Mouse (Mus musculus): ENCODE results near the gene Olfr998. TPM values are rescaled to one million over a fixed set of nuclear protein-coding genes. Genes with fewer than 3 reads are reported as not detected.

Olfr998 gene
- not detected for polyA plus RNA-seq (2014; fragmentation: Illumina TruSeq; extraction: RNeasy Lipid Tissue Mini Kit (QIAGEN cat#74804); ENCODE audit: low read depth, low replicate concordance)

DNA sequence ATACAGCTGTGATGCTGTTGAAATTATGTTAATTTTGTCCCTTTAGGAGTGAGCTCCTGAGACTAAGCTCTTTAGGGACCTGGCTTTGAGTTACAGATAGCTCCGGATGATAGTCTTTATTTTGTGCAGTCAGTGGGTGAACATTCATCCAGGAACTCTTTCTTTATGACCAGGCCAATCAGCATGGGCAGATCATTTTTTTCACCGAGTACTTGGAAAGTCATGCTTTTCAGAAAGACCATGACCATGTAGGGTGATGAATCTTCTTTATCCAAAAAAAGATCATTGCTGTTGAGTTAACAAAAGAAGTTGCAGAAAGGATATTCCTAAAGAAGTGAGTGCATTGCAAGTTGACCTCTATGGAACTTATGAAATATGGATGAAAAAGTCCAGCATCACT lies at the start of gene Olfr998:
Olfr998 (plus strand) TSS at position 301 of the 400 bp plus-strand sequence.

DNA sequence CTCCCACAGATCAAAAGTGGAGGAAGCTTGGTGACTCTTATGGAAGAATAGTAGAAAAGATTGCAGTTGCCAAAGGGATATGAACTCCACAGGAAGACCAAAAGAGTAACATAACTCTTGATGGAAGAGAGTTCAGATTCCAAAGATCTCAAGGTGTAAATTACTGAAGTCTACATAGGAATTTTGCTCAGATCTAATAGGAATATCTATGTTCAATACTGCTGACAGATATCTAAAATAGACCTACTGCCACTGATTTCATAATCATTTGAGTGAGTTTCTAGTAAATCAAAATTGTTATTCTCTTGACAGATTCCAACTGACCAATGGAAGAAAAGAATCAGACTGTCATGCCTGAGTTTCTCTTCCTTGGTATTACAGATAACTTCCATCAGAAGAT lies 9.8 kb upstream of the Olfr998 start, which contains the start of gene Olfr996:
Olfr996 (plus strand) TSS at position 301 of the 400 bp plus-strand sequence.

DNA sequence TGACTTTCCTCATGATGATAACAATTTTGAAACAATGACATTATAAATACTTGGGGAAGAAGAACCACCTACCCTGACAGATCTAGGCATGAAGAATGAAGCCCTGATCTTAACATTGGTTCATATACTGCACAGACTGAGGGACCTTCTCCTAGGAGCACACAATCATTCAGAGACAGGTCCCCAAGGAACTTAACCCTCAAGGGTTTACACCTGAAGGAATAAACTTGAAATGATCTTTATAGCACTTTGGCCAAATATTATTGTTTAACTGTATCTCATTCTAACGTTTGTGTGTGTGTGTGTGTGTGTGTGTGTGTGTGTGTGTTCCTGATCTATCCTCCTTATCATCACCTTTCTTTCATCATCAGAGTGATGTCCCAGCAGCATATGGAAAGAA lies 23.1 kb downstream of the Olfr998 start, which contains the start of gene Olfr1000:
Olfr1000 (minus strand) TSS at position 101 of the 400 bp plus-strand sequence.

Other genes with a start within 250 kb of the Olfr998 start
- gene Olfr987, start 249.6 kb upstream of the Olfr998 start, polyA plus RNA-seq (2014; fragmentation: Illumina TruSeq; extraction: RNeasy Lipid Tissue Mini Kit (QIAGEN cat#74804); ENCODE audit: low read depth, low replicate concordance): not detected
- gene Olfr988, start 225.7 kb upstream of the Olfr998 start, polyA plus RNA-seq (2014; fragmentation: Illumina TruSeq; extraction: RNeasy Lipid Tissue Mini Kit (QIAGEN cat#74804); ENCODE audit: low read depth, low replicate concordance): not detected
- not detected for gene Olfr992, start 179.5 kb upstream of the Olfr998 start, polyA plus RNA-seq (2014; fragmentation: Illumina TruSeq; extraction: RNeasy Lipid Tissue Mini Kit (QIAGEN cat#74804); ENCODE audit: low read depth, low replicate concordance)
- not detected for gene Olfr993, start 174.1 kb upstream of the Olfr998 start, polyA plus RNA-seq (2014; fragmentation: Illumina TruSeq; extraction: RNeasy Lipid Tissue Mini Kit (QIAGEN cat#74804); ENCODE audit: low read depth, low replicate concordance)
- gene Olfr994, start 152.5 kb upstream of the Olfr998 start, polyA plus RNA-seq (2014; fragmentation: Illumina TruSeq; extraction: RNeasy Lipid Tissue Mini Kit (QIAGEN cat#74804); ENCODE audit: low read depth, low replicate concordance): not detected
- gene Olfr995, start 145.3 kb upstream of the Olfr998 start, polyA plus RNA-seq (2014; fragmentation: Illumina TruSeq; extraction: RNeasy Lipid Tissue Mini Kit (QIAGEN cat#74804); ENCODE audit: low read depth, low replicate concordance): not detected
- not detected for gene 4833423E24Rik, start 69.9 kb upstream of the Olfr998 start, polyA plus RNA-seq (2014; fragmentation: Illumina TruSeq; extraction: RNeasy Lipid Tissue Mini Kit (QIAGEN cat#74804); ENCODE audit: low read depth, low replicate concordance)
- gene Olfr996, start 9.7 kb upstream of the Olfr998 start, polyA plus RNA-seq (2014; fragmentation: Illumina TruSeq; extraction: RNeasy Lipid Tissue Mini Kit (QIAGEN cat#74804); ENCODE audit: low read depth, low replicate concordance): not detected
- not detected for gene Olfr1000, start 23.0 kb downstream of the Olfr998 start, polyA plus RNA-seq (2014; fragmentation: Illumina TruSeq; extraction: RNeasy Lipid Tissue Mini Kit (QIAGEN cat#74804); ENCODE audit: low read depth, low replicate concordance)
- not detected for gene Olfr1002, start 61.8 kb downstream of the Olfr998 start, polyA plus RNA-seq (2014; fragmentation: Illumina TruSeq; extraction: RNeasy Lipid Tissue Mini Kit (QIAGEN cat#74804); ENCODE audit: low read depth, low replicate concordance)
- gene Olfr154, start 75.5 kb downstream of the Olfr998 start, polyA plus RNA-seq (2014; fragmentation: Illumina TruSeq; extraction: RNeasy Lipid Tissue Mini Kit (QIAGEN cat#74804); ENCODE audit: low read depth, low replicate concordance): not detected
- not detected for gene Olfr1006, start 89.8 kb downstream of the Olfr998 start, polyA plus RNA-seq (2014; fragmentation: Illumina TruSeq; extraction: RNeasy Lipid Tissue Mini Kit (QIAGEN cat#74804); ENCODE audit: low read depth, low replicate concordance)
- gene Olfr1008, start 100.5 kb downstream of the Olfr998 start, polyA plus RNA-seq (2014; fragmentation: Illumina TruSeq; extraction: RNeasy Lipid Tissue Mini Kit (QIAGEN cat#74804); ENCODE audit: low read depth, low replicate concordance): not detected
- not detected for gene Olfr1009, start 126.5 kb downstream of the Olfr998 start, polyA plus RNA-seq (2014; fragmentation: Illumina TruSeq; extraction: RNeasy Lipid Tissue Mini Kit (QIAGEN cat#74804); ENCODE audit: low read depth, low replicate concordance)
- not detected for gene Olfr1012, start 173.8 kb downstream of the Olfr998 start, polyA plus RNA-seq (2014; fragmentation: Illumina TruSeq; extraction: RNeasy Lipid Tissue Mini Kit (QIAGEN cat#74804); ENCODE audit: low read depth, low replicate concordance)
- gene Olfr1013, start 178.2 kb downstream of the Olfr998 start, polyA plus RNA-seq (2014; fragmentation: Illumina TruSeq; extraction: RNeasy Lipid Tissue Mini Kit (QIAGEN cat#74804); ENCODE audit: low read depth, low replicate concordance): not detected
- not detected for gene Olfr1014, start 183.8 kb downstream of the Olfr998 start, polyA plus RNA-seq (2014; fragmentation: Illumina TruSeq; extraction: RNeasy Lipid Tissue Mini Kit (QIAGEN cat#74804); ENCODE audit: low read depth, low replicate concordance)
- gene Olfr1015, start 193.1 kb downstream of the Olfr998 start, polyA plus RNA-seq (2014; fragmentation: Illumina TruSeq; extraction: RNeasy Lipid Tissue Mini Kit (QIAGEN cat#74804); ENCODE audit: low read depth, low replicate concordance): not detected
- gene Olfr1016, start 213.6 kb downstream of the Olfr998 start, polyA plus RNA-seq (2014; fragmentation: Illumina TruSeq; extraction: RNeasy Lipid Tissue Mini Kit (QIAGEN cat#74804); ENCODE audit: low read depth, low replicate concordance): not detected
- not detected for gene Olfr1018, start 229.5 kb downstream of the Olfr998 start, polyA plus RNA-seq (2014; fragmentation: Illumina TruSeq; extraction: RNeasy Lipid Tissue Mini Kit (QIAGEN cat#74804); ENCODE audit: low read depth, low replicate concordance)